Mouse (Mus musculus) intestine, embryonic 15.5 days (tissue): Measurements from ENCODE around the gene Pla2g2f. TPM values are rescaled to one million over a fixed set of nuclear protein-coding genes. Genes with fewer than 3 reads are reported as not detected.
A peak's percentile ranks its signal among the peaks of the same experiment; 100 is the strongest.

ENCODE experiments used
- ATAC-seq: fragments of 200-750 bp; cut with Nextera tagmentation; 2 replicates; pipeline ENCODE4 v1.8.0; 2017; ENCODE audit warnings: moderate TSS enrichment, moderate library complexity
- H3K27ac ChIP-seq: fragments of 300-500 bp; sonication (generic); 2 replicates; pipeline ENCODE4 v1.5.1; 2015; ENCODE audit warnings: mild to moderate bottlenecking, inconsistent platforms
- H3K27me3 ChIP-seq: fragments of 300-500 bp; sonication (generic); replicated peaks from 2 replicates; pipeline ENCODE4 v1.6.1; 2015; ENCODE audit warnings: inconsistent platforms
- H3K36me3 ChIP-seq: fragments of 300-500 bp; sonication (generic); 2 replicates; pipeline ENCODE4 v1.6.1; 2015; ENCODE audit warnings: inconsistent platforms
- H3K4me1 ChIP-seq: fragments of 300-500 bp; sonication (generic); replicated peaks from 2 replicates; pipeline ENCODE4 v1.6.1; 2015; ENCODE audit warnings: inconsistent platforms
- H3K4me2 ChIP-seq: fragments of 300-500 bp; sonication (generic); replicated peaks from 2 replicates; pipeline ENCODE4 v1.6.1; 2015; ENCODE audit warnings: mild to moderate bottlenecking, inconsistent platforms
- H3K4me3 ChIP-seq: fragments of 300-500 bp; sonication (generic); replicated peaks from 2 replicates; pipeline ENCODE4 v1.5.1; 2015; ENCODE audit warnings: inconsistent platforms
- H3K9ac ChIP-seq: fragments of 300-500 bp; sonication (generic); 2 replicates; pipeline ENCODE4 v1.6.1; 2015; ENCODE audit warnings: inconsistent platforms
- H3K9me3 ChIP-seq: fragments of 300-500 bp; sonication (generic); 2 replicates; pipeline ENCODE4 v1.6.1; 2016; ENCODE audit warnings: inconsistent platforms
- WGBS: fragments of 180-500 bp; shearing (Covaris S2); methylation state at CpG from one replicate; pipeline ENCODE4 v1.1.7; 2015; 5-methylcytosine and 5-hydroxymethylcytosine counted together
- polyA plus RNA-seq: library from polyadenylated mRNA; unstranded; fragments of >200 nt; fragmentation: Nextera tagmentation; extraction: Ambion mirVana; gene quantifications from 2 replicates; pipeline ENCODE4 v1.2.1, GENCODE M21; 2015

Gene Pla2g2f
- polyA plus RNA-seq, 1 experiment from 2014 or later = 1.5 TPM

- 64% methylated on average over 17 of the region's 17 CpGs for WGBS
- H3K4me3 ChIP-seq = no peak overlapping the region
- no peaks in the 10 kb centered on the region for H3K27me3 ChIP-seq
Observed at GRCm38 (mm10) chr4:138711051-138711820, 46.2 kb downstream of the Pla2g2f start.

GRCm38 (mm10) chr4:138710633-138711032 is 46.8 kb downstream of the Pla2g2f start:
- Histone ChIP-seq H3K9me3 (no peaks in the 10 kb centered on the region), H3K4me3 (no peak overlapping the region), H3K4me1 (no peaks in the 10 kb centered on the region), H3K4me2 (no peak overlapping the region), H3K9ac (no peak overlapping the region), H3K36me3 (no peaks in the 10 kb centered on the region), H3K27me3 (no peaks in the 10 kb centered on the region), H3K27ac (no peak overlapping the region)
- WGBS = 88% methylated on average over 11 of the region's 11 CpGs
- no peak for ATAC-seq

More at GRCm38 (mm10) chr4:138711051-138711820, 46.2 kb downstream of the Pla2g2f start:
- no peak overlapping the region for H3K4me2 ChIP-seq
- no peaks in the 10 kb centered on the region for H3K36me3 ChIP-seq
- no peaks in the 10 kb centered on the region for H3K4me1 ChIP-seq
- no peak for ATAC-seq
- no peaks in the 10 kb centered on the region for H3K9me3 ChIP-seq
- no peak overlapping the region for H3K9ac ChIP-seq
- H3K27ac ChIP-seq = no peak overlapping the region

GRCm38 (mm10) chr4:138709944-138710343 is 47.5 kb downstream of the Pla2g2f start:
- no peaks in the 10 kb centered on the region for H3K27me3 ChIP-seq
- no peak overlapping the region for H3K4me3 ChIP-seq
- WGBS = 82% methylated on average over 7 of the region's 7 CpGs
- H3K9ac ChIP-seq = no peak overlapping the region
- no peak for ATAC-seq
- no peak overlapping the region for H3K27ac ChIP-seq
- H3K4me1 ChIP-seq = no peaks in the 10 kb centered on the region
- no peaks in the 10 kb centered on the region for H3K36me3 ChIP-seq
- H3K4me2 ChIP-seq = no peak overlapping the region
- no peaks in the 10 kb centered on the region for H3K9me3 ChIP-seq

GRCm38 (mm10) chr4:138709246-138709645 is 48.2 kb downstream of the Pla2g2f start:
- no peak overlapping the region for H3K9ac ChIP-seq
- no peaks in the 10 kb centered on the region for H3K36me3 ChIP-seq
- no peak overlapping the region for H3K4me3 ChIP-seq
- no peak overlapping the region for H3K27ac ChIP-seq
- H3K4me2 ChIP-seq = no peak overlapping the region
- WGBS = 82% methylated on average over 11 of the region's 11 CpGs
- no peaks in the 10 kb centered on the region for H3K9me3 ChIP-seq
- no peak for ATAC-seq
- no peaks in the 10 kb centered on the region for H3K4me1 ChIP-seq
- H3K27me3 ChIP-seq = no peaks in the 10 kb centered on the region

GRCm38 (mm10) chr4:138708636-138709035 is 48.8 kb downstream of the Pla2g2f start:
- ATAC-seq = peak; percentile 53
- no peaks in the 10 kb centered on the region for H3K36me3 ChIP-seq
- H3K9me3 ChIP-seq = no peaks in the 10 kb centered on the region
- no peak overlapping the region for H3K4me2 ChIP-seq
- H3K27me3 ChIP-seq = no peaks in the 10 kb centered on the region
- WGBS = 5% methylated on average over 7 of the region's 7 CpGs
- no peak overlapping the region for H3K9ac ChIP-seq
- H3K4me3 ChIP-seq = no peak overlapping the region
- H3K27ac ChIP-seq = no peak overlapping the region
- H3K4me1 ChIP-seq = no peaks in the 10 kb centered on the region

- no peak for ATAC-seq
- 96% methylated on average over 8 of the region's 8 CpGs for WGBS
- H3K27ac ChIP-seq = no peak overlapping the region
Observed at GRCm38 (mm10) chr4:138706620-138707019, 50.8 kb downstream of the Pla2g2f start.

GRCm38 (mm10) chr4:138704169-138704568 is 53.3 kb downstream of the Pla2g2f start:
- H3K9me3 ChIP-seq = no peaks in the 10 kb centered on the region
- WGBS = 75% methylated on average over 4 of the region's 4 CpGs
- no peak overlapping the region for H3K27ac ChIP-seq
- no peaks in the 10 kb centered on the region for H3K4me1 ChIP-seq
- H3K36me3 ChIP-seq = no peaks in the 10 kb centered on the region
- no peaks in the 10 kb centered on the region for H3K27me3 ChIP-seq
- H3K9ac ChIP-seq = no peak overlapping the region
- no peak for ATAC-seq
- H3K4me3 ChIP-seq = no peak overlapping the region
- no peak overlapping the region for H3K4me2 ChIP-seq

More at GRCm38 (mm10) chr4:138706620-138707019, 50.8 kb downstream of the Pla2g2f start:
- Histone ChIP-seq H3K36me3 (no peaks in the 10 kb centered on the region), H3K9me3 (no peaks in the 10 kb centered on the region), H3K27me3 (no peaks in the 10 kb centered on the region), H3K4me1 (no peaks in the 10 kb centered on the region), H3K4me2 (no peak overlapping the region), H3K4me3 (no peak overlapping the region), H3K9ac (no peak overlapping the region)

- Histone ChIP-seq H3K4me3 (no peak overlapping the region), H3K27me3 (no peaks in the 10 kb centered on the region), H3K4me1 (no peaks in the 10 kb centered on the region), H3K27ac (no peak overlapping the region), H3K9ac (no peak overlapping the region), H3K36me3 (no peaks in the 10 kb centered on the region), H3K4me2 (no peak overlapping the region), H3K9me3 (no peaks in the 10 kb centered on the region)
- no peak for ATAC-seq
- WGBS = 69% methylated on average over 7 of the region's 7 CpGs
Observed at GRCm38 (mm10) chr4:138703591-138703990, 53.8 kb downstream of the Pla2g2f start.

- H3K27ac ChIP-seq = no peak overlapping the region
- H3K4me1 ChIP-seq = no peaks in the 10 kb centered on the region
- no peak overlapping the region for H3K9ac ChIP-seq
- no peaks in the 10 kb centered on the region for H3K27me3 ChIP-seq
- H3K4me3 ChIP-seq = no peak overlapping the region
- no peak for ATAC-seq
- WGBS = 68% methylated on average over 8 of the region's 8 CpGs
- H3K4me2 ChIP-seq = no peak overlapping the region
- H3K9me3 ChIP-seq = no peaks in the 10 kb centered on the region
- no peaks in the 10 kb centered on the region for H3K36me3 ChIP-seq
Observed at GRCm38 (mm10) chr4:138702528-138702927, 54.9 kb downstream of the Pla2g2f start.

- Histone ChIP-seq H3K9me3 (no peaks in the 10 kb centered on the region), H3K4me1 (0 out of 2 replicates have a peak, but pooled peaks cover 2% of the 10 kb centered on the region), H3K27me3 (no peaks in the 10 kb centered on the region), H3K4me2 (no peak overlapping the region), H3K9ac (no peak overlapping the region), H3K27ac (no peak overlapping the region), H3K36me3 (no peaks in the 10 kb centered on the region), H3K4me3 (no peak overlapping the region)
- no peak for ATAC-seq
- WGBS = 67% methylated on average over 2 of the region's 2 CpGs
Observed at GRCm38 (mm10) chr4:138702031-138702430, 55.4 kb downstream of the Pla2g2f start.

GRCm38 (mm10) chr4:138701111-138701510 is 56.3 kb downstream of the Pla2g2f start:
- no peak overlapping the region for H3K9ac ChIP-seq
- no peak overlapping the region for H3K4me3 ChIP-seq
- no peak overlapping the region for H3K27ac ChIP-seq
- no peaks in the 10 kb centered on the region for H3K9me3 ChIP-seq
- H3K27me3 ChIP-seq = no peaks in the 10 kb centered on the region
- H3K36me3 ChIP-seq = no peaks in the 10 kb centered on the region
- no peak for ATAC-seq
- H3K4me1 ChIP-seq = 0 out of 2 replicates have a peak, but pooled peaks cover 2% of the 10 kb centered on the region
- no peak overlapping the region for H3K4me2 ChIP-seq
- 64% methylated on average over 8 of the region's 8 CpGs for WGBS
